Mouse (Mus musculus) ovary, postnatal 14 days (tissue): Measurements from ENCODE around the gene Mov10l1.

ENCODE experiments used
- DNase-seq: peaks from one replicate; pipeline ENCODE4 v3.0.0; 2022; ENCODE audit warnings: low spot score

Mov10l1 gene

GRCm38 (mm10) chr15:89016722-89017121 is 34.0 kb downstream of the Mov10l1 start:
- DNase-seq: no peak

DNA sequence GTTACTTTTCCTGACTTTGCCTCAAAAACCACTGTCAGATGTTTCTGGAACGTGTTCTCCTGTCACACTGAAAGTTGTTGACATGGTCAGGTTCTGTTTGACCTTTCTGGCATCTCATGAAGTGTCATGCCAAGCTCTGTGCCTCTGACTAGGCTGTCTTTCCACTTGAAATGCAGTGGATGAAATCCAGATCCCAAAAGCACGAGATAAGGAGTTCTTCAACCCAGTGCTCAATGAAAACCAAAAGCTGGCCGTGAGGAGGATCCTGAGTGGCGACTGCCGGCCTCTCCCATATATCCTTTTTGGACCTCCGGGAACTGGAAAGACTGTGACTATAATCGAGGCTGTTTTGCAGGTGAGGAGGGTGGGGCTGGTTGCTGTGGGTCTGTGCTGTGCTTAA is 37.4 kb downstream of the Mov10l1 start:
- DNase-seq: no peak

DNA sequence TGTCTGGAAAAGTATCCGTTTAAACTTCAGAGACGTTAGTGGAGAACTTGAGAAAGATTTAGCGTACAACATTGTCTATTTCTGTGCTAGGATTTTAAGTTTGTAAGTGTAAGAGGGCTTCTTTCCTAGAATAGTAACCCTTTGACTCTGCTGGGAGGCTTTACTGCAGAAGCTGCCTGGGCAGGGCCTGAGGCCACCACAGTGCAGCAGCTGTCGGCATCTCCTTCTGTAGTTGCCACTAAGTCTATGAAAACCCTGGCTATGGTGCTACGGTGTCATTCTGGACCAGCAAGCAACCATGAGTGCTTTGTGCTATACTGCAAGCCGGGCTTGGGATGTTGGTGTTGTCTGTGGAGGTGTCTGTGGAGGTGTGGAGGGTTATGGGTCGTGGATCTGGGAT is 37.8 kb downstream of the Mov10l1 start:
- no peak for DNase-seq

- DNase-seq: no peak
These were observed 61.7 kb downstream of the Mov10l1 start for GRCm38 (mm10) chr15:89044381-89044780.

GRCm38 (mm10) chr15:89046356-89046755 is 63.6 kb downstream of the Mov10l1 start:
- no peak for DNase-seq

DNA sequence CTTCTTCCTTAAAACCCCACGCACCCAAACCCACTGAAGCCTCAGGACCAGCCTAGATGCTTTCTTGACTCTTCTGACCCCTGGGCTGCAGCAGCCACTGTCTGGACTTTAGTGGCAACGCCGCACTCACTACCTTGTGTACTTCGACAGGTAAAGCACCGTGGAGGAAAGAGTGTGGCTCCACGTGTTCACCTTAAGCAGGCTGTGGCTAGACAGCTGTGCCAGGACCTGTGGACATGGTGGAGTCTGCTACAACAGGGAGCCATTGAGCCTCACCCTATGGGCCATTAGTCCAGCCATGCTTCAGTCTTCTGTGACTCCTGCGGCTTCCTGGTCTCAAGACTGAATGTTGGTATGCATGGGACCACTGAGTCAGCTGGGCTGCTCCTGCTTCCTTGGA is 72.0 kb downstream of the Mov10l1 start:
- no peak for DNase-seq

GRCm38 (mm10) chr15:89058736-89059135 is 76.0 kb downstream of the Mov10l1 start:
- no peak for DNase-seq

GRCm38 (mm10) chr15:89059161-89059931 is 76.6 kb downstream of the Mov10l1 start, which contains the start of gene Panx2:
Gene Panx2 (plus strand): TSS chr15:89059734.
- no peak for DNase-seq

DNA sequence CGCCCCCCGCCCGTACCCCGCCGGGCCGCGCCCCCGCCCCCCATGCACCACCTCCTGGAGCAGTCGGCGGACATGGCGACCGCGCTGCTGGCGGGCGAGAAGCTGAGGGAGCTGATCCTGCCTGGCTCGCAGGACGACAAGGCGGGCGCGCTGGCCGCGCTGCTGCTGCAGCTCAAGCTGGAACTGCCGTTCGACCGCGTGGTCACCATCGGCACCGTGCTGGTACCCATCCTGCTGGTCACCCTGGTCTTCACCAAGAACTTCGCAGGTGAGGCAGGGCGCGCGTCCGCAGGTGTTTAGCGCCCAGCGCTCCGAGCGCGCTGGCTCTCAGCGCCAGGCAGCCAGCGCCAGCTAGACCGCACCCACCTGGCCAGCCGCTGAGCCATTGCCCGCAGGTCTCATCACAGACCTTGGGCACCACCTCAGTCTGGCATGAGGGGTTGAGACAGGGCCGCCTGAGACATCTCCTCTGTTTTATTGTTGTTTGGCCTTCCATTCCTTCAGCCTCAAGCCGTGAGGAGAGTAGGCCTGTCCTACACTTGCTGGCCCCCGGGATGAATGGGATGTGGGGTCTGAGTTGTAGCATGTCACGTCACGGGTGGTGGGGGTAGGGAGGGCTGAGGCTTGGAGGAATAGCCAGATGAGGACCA is 77.4 kb downstream of the Mov10l1 start:
- DNase-seq: no peak

- DNase-seq: no peak
These were observed 78.2 kb downstream of the Mov10l1 start for GRCm38 (mm10) chr15:89060811-89061460.

DNA sequence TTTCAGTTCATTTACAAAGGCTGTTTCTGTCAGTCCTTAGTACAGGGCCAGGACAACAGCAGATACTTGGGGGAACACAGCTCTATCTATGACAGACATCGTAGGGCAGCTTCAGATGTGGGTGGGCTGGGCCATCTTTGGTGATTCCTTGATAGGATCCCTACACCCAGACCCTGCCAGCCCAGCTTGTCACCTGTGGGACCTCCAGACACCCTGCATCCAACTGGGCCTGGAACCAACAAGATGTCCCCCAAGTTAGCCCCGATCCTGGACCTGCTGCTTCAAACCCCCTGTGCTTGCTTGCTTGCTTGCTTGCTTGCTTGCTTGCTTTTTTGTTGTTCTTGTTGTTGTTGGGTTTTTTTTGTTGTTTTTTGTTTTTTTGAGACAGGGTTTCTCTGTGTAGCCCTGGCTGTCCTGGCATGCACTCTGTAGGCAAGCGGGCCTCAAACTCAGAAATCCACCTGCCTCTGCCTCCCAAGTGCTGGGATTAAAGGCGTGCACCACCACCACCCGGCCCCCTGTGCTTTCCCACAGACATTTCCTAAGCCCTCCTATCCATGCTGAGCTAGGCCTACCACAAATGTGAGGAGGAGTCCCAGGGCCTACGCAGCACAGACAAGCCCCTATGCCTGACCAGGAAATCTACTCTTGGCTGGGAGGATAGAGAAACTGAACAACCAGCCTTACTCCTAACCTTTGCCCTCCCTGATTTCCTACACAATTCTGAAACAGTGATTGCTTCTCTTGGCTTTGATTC is 79.2 kb downstream of the Mov10l1 start:
- DNase-seq: no peak

- no peak for DNase-seq
These were observed 79.8 kb downstream of the Mov10l1 start for GRCm38 (mm10) chr15:89062518-89062910.

DNA sequence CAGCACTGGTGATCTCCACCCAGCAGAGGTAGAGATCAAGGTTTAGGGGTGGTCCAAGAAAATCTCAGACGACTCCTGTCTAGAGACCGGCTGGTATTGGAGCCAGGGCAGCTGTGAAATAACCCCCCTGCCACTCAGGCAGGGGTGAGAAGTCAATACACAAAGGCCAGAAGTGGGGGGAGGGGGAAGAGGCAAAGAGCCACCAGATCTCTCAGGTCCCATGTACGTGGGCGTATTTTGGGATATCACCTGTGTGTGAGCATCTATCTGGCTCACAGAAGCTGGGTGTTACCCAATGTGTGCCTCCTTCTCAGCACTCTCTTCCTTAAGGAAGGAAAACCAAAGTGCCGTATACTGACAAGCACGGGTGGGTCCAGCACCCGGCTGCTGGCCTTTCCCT is 80.3 kb downstream of the Mov10l1 start:
- no peak for DNase-seq

- no peak for DNase-seq
These were observed 80.8 kb downstream of the Mov10l1 start for GRCm38 (mm10) chr15:89063536-89063935.

- no peak for DNase-seq
These were observed 82.2 kb downstream of the Mov10l1 start for GRCm38 (mm10) chr15:89064891-89065290.

GRCm38 (mm10) chr15:89067609-89068008 is 84.9 kb downstream of the Mov10l1 start:
- DNase-seq: no peak

DNA sequence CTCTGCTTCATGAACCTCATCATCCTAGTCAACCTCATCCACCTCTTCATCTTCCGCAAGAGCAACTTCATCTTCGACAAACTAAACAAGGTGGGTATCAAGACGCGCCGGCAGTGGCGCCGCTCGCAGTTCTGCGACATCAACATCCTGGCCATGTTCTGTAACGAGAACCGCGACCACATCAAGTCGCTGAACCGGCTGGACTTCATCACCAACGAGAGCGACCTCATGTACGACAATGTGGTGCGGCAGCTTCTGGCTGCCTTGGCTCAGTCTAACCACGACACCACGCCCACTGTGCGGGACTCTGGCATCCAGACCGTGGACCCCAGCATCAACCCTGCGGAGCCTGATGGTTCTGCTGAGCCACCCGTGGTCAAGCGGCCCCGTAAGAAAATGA is 85.5 kb downstream of the Mov10l1 start:
- no peak for DNase-seq

DNA sequence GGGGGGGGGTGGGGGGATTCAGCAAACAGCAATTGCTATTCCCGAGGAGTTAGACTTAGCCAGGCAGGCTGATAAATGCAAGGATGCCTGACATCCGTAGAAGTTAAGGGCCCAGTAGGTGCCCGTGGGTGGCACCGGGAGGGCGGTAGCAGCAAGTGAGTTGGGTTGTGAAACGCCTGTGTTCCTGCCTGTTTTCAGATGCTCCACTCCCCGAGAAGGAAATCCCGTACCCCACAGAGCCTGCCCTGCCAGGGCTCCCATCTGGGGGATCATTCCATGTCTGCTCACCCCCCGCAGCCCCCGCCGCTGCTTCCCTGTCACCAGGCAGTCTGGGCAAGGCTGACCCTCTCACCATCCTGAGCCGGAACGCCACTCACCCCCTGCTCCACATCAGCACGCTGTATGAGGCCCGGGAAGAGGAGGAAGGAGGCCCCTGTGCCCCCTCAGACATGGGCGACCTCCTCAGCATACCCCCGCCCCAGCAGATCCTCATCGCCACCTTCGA is 86.7 kb downstream of the Mov10l1 start:
- DNase-seq: no peak

- DNase-seq: no peak
These were observed 87.9 kb downstream of the Mov10l1 start for GRCm38 (mm10) chr15:89070606-89071005.

- no peak for DNase-seq
These were observed 91.4 kb downstream of the Mov10l1 start for GRCm38 (mm10) chr15:89073993-89074603.

- DNase-seq: no peak
These were observed 92.1 kb downstream of the Mov10l1 start, which contains the start of gene Trabd for GRCm38 (mm10) chr15:89074613-89075477. Gene Trabd (plus strand): TSS chr15:89075124.
